Mouse (Mus musculus) hindbrain, embryonic 11.5 days (tissue): Measurements from ENCODE around the gene Herc6. TPM values are rescaled to one million over a fixed set of nuclear protein-coding genes. Genes with fewer than 3 reads are reported as not detected.
A peak's percentile ranks its signal among the peaks of the same experiment; 100 is the strongest.

Experiments used
- ATAC-seq: fragments of 200-750 bp; cut with Nextera tagmentation; 2 replicates; pipeline ENCODE4 v1.8.0; 2017; ENCODE audit warnings: mild to moderate bottlenecking, moderate TSS enrichment, moderate library complexity; ENCODE audit not compliant: low FRiP score
- DNase-seq: peaks from one replicate; pipeline ENCODE4 v3.0.0-alpha.2; 2015; ENCODE audit warnings: low spot score
- H3K27ac ChIP-seq: fragments of 300-500 bp; sonication (generic); 2 replicates; pipeline ENCODE4 v1.5.1; 2014; ENCODE audit warnings: mild to moderate bottlenecking, low read depth, low read length
- H3K27me3 ChIP-seq: fragments of 300-500 bp; sonication (generic); 2 replicates; pipeline ENCODE4 v1.6.1; 2014; ENCODE audit warnings: mild to moderate bottlenecking, low read length, moderate library complexity, mixed read lengths; ENCODE audit not compliant: control insufficient read depth, insufficient read depth
- H3K36me3 ChIP-seq: fragments of 300-500 bp; sonication (generic); 2 replicates; pipeline ENCODE4 v1.6.1; 2014; ENCODE audit warnings: mild to moderate bottlenecking, low read length, moderate library complexity, mixed read lengths; ENCODE audit not compliant: control insufficient read depth, insufficient read depth
- H3K4me1 ChIP-seq: fragments of 300-500 bp; sonication (generic); replicated peaks from 2 replicates; pipeline ENCODE4 v1.6.1; 2014; ENCODE audit warnings: low read length, mixed read lengths; ENCODE audit not compliant: control insufficient read depth, insufficient read depth
- H3K4me2 ChIP-seq: fragments of 300-500 bp; sonication (generic); replicated peaks from 2 replicates; pipeline ENCODE4 v1.6.1; 2014; ENCODE audit warnings: mild to moderate bottlenecking, low read depth, low read length
- H3K4me3 ChIP-seq: fragments of 300-500 bp; sonication (generic); 2 replicates; pipeline ENCODE4 v1.5.1; 2014; ENCODE audit warnings: low read depth, low read length
- H3K9ac ChIP-seq: fragments of 300-500 bp; sonication (generic); 2 replicates; pipeline ENCODE4 v1.6.1; 2014; ENCODE audit warnings: low read depth, low read length
- H3K9me3 ChIP-seq: fragments of 300-500 bp; sonication (generic); 2 replicates; pipeline ENCODE4 v1.6.1; 2016; ENCODE audit warnings: low read length; ENCODE audit not compliant: control insufficient read depth
- WGBS: fragments of 180-500 bp; shearing (Covaris S2); extraction: QIAGEN DNeasy Blood & Tissue Kit; methylation state at CpG from one replicate; pipeline ENCODE4 v1.1.7; 2014; 5-methylcytosine and 5-hydroxymethylcytosine counted together
- polyA plus RNA-seq: library from polyadenylated mRNA; unstranded; fragments of >200 nt; fragmentation: Nextera tagmentation; extraction: Ambion mirVana; gene quantifications from 2 replicates; pipeline ENCODE4 v1.2.1, GENCODE M21; 2014

The Herc6 gene
- polyA plus RNA-seq, 1 experiment from 2014 or later = 1.2 TPM

DNA sequence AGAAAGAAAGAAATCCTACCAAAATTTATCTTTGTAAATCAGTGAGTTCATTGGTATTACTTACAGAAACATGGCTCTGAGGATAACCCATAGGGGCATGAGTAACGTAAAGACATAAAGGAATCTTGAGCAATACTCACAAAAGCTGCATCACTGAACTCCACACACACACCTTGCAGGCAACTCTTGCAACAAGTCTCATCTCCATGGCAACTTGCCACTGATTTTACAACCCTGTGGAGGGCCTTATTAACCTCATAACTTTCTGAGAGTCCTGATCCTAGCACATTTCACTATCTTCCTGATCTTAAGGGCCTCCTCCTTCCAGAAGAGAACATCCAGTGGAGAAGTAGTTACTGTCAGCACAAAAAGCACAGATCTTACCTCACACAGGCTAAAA lies 17.3 kb upstream of the Herc6 start:
- no peaks in the 10 kb centered on the region for H3K9me3 ChIP-seq
- DNase-seq (no peak), ATAC-seq (no peak)
- H3K4me3 ChIP-seq = no peak overlapping the region
- no peaks in the 10 kb centered on the region for H3K36me3 ChIP-seq
- no peak overlapping the region for H3K27ac ChIP-seq
- H3K4me1 ChIP-seq = no peaks in the 10 kb centered on the region
- H3K27me3 ChIP-seq = no peaks in the 10 kb centered on the region
- WGBS = 88% methylated on average over 1 of the region's 1 CpGs
- no peak overlapping the region for H3K9ac ChIP-seq
- H3K4me2 ChIP-seq = no peak overlapping the region

DNA sequence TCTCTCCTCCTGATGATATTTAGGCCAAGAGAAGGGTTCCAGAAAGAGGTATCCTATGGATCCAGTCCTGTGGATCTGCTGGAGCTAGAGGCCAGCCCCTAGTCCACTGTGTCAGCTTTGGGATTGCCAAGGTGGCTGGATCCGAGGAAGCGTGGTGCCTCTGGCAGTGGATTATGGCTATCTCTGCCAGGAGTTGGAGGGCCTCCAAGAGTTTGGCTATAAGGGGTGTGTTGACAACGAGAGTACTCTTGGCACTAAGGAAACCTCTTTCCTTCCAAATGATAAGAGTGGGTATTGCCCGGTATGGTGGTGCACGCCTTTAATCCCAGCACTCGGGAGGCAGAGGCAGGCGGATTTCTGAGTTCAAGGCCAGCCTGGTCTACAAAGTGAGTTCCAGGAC lies 15.3 kb upstream of the Herc6 start:
- H3K9ac ChIP-seq = no peak overlapping the region
- 93% methylated on average over 7 of the region's 7 CpGs for WGBS
- no peak for ATAC-seq
- no peaks in the 10 kb centered on the region for H3K4me1 ChIP-seq
- H3K27me3 ChIP-seq = no peaks in the 10 kb centered on the region
- no peaks in the 10 kb centered on the region for H3K9me3 ChIP-seq
- no peak for DNase-seq
- no peak overlapping the region for H3K27ac ChIP-seq
- no peak overlapping the region for H3K4me2 ChIP-seq
- no peaks in the 10 kb centered on the region for H3K36me3 ChIP-seq
- no peak overlapping the region for H3K4me3 ChIP-seq

DNA sequence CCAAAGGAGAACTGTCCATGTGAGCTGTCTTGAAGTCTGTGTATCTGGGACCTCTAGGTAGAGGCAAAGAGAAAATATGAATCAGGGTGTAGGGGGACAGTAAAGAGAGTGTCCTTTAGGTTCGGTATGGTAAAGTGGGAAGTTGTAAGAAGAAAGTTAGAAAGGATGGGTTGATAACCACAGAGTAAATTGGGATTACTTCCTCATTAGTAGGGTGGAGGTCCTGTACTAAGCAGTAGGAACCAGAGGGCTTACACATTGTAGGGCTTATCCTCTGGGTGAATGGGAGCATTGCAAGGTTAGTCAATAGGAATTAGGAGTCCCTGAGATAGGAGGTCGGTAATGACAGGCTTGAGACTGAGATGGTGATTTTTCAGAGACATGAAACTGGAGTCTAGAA lies 13.2 kb upstream of the Herc6 start:
- 89% methylated on average over 2 of the region's 2 CpGs for WGBS
- DNase-seq (no peak), ATAC-seq (no peak)
- no peaks in the 10 kb centered on the region for H3K27me3 ChIP-seq
- no peaks in the 10 kb centered on the region for H3K4me1 ChIP-seq
- no peak overlapping the region for H3K27ac ChIP-seq
- H3K9me3 ChIP-seq = no peaks in the 10 kb centered on the region
- H3K4me3 ChIP-seq = no peak overlapping the region
- no peak overlapping the region for H3K9ac ChIP-seq
- H3K36me3 ChIP-seq = no peaks in the 10 kb centered on the region
- H3K4me2 ChIP-seq = no peak overlapping the region

DNA sequence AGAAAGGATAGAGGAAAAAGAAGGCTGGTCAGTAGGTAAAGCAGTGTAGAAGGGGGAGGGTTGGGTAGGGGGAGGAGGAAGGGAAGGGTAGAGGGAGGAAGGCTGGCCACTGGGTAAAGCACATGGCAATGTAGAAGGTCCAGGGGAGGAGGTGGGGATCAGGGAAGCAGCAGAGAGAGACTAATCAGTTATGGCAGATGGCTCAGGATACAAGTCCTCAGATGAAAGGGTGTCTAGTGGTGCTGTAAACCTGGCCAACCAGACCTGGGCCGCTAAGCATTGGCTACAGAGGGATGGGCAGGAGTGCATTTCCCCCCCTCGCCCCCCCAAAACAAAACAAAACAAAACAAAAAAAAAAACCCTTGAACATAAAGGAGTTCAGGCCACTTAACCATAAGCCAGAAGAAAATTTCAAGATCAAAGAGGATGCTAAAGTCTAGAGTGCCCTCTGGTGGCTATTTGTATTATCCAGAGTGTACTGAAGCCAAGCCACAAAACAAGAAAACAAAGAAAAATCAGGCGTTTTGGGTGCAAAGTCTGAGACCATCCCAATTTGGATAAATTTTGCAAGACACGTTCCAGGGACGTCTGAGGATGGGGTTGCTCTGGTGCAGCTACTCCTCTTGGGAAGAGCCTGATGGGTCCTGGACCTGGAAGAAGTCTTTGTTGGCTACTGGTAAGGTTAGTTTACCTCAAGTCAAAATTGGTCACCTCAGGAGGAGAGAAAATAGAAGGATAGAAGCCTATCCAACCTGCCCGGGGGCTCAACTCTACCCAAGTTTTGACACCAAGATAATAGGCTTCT lies 10.4 kb upstream of the Herc6 start:
- Histone ChIP-seq H3K4me1 (no peaks in the 10 kb centered on the region), H3K27ac (no peak overlapping the region), H3K36me3 (no peaks in the 10 kb centered on the region), H3K9me3 (no peaks in the 10 kb centered on the region), H3K4me3 (no peak overlapping the region), H3K9ac (no peak overlapping the region), H3K27me3 (no peaks in the 10 kb centered on the region), H3K4me2 (no peak overlapping the region)
- peak; percentile 81 for DNase-seq
- peak; percentile 81 for ATAC-seq
- WGBS = 16% methylated on average over 6 of the region's 6 CpGs

DNA sequence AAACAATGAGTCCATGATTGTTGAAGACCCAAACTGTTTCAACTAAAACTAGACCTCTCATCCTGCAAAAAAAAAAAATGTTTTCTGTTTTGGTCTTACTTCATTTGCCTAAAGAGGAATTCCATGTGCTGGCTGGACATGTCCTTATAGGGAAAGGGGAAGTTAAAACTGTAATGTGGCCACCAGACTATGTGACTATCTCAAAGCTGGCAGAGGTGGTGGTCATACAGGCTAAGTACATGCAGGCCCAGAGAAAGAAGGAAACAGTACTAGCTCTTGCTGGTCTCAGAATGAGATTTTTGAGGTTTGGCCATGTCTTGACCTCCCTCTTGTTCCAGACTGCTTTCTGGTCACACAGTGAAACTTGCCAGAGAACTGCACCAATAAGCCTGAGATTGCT lies 9.2 kb upstream of the Herc6 start:
- no peak overlapping the region for H3K4me3 ChIP-seq
- no peak for ATAC-seq
- H3K4me1 ChIP-seq = no peaks in the 10 kb centered on the region
- no peak overlapping the region for H3K4me2 ChIP-seq
- H3K36me3 ChIP-seq = no peaks in the 10 kb centered on the region
- no peak overlapping the region for H3K27ac ChIP-seq
- H3K27me3 ChIP-seq = no peaks in the 10 kb centered on the region
- DNase-seq = no peak
- no peaks in the 10 kb centered on the region for H3K9me3 ChIP-seq
- no peak overlapping the region for H3K9ac ChIP-seq

DNA sequence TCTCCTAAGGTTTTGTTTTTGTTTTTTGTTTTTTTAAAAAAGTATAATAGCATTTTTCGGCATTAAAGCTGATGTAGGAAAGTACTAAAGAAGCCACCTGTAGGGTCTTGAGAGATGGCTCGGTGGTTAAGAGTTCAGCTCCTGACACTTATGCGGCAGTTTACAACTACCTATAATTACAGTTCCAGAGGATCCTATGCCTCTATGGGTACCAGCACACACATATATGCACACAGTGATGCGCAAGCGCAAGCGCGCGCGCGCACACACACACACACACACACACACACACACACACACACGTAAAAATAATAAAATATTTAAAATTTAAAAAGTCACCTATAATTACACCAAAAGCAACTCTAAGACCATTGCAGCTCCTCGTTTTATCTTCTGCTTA lies 795 bp downstream of the Herc6 start:
- no peak for ATAC-seq

DNA sequence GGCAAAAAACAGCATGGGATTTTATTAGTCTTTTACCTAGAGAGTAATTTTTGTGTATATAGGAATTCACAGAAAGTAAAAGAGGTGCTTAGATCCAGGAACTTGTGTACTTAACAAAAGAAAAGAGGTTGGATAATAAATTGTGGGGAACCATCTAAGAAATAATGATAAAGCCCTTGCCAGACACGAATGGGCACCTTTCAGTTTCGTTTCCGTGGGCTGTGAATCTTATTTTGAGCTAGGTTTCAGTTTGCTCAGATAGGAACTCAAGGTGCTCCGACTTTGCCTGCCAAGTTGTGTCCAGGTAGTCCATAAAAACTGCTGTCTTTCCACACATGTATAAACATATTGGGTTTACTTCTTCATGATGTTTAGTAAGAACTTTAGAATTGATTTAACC lies 1.6 kb downstream of the Herc6 start:
- DNase-seq (no peak), ATAC-seq (no peak)
- no peak overlapping the region for H3K4me3 ChIP-seq
- no peaks in the 10 kb centered on the region for H3K27me3 ChIP-seq
- no peaks in the 10 kb centered on the region for H3K9me3 ChIP-seq
- H3K27ac ChIP-seq = no peak overlapping the region
- no peaks in the 10 kb centered on the region for H3K4me1 ChIP-seq
- 84% methylated on average over 4 of the region's 4 CpGs for WGBS
- no peaks in the 10 kb centered on the region for H3K36me3 ChIP-seq
- H3K9ac ChIP-seq = no peak overlapping the region
- H3K4me2 ChIP-seq = no peak overlapping the region

More for the DNA sequence above, 795 bp downstream of the Herc6 start:
- no peaks in the 10 kb centered on the region for H3K4me1 ChIP-seq
- H3K4me3 ChIP-seq = no peak overlapping the region
- H3K4me2 ChIP-seq = no peak overlapping the region
- no peaks in the 10 kb centered on the region for H3K27me3 ChIP-seq
- H3K9ac ChIP-seq = no peak overlapping the region
- DNase-seq = no peak
- no peaks in the 10 kb centered on the region for H3K36me3 ChIP-seq
- no peak overlapping the region for H3K27ac ChIP-seq
- no peaks in the 10 kb centered on the region for H3K9me3 ChIP-seq
- 89% methylated on average over 12 of the region's 12 CpGs for WGBS

DNA sequence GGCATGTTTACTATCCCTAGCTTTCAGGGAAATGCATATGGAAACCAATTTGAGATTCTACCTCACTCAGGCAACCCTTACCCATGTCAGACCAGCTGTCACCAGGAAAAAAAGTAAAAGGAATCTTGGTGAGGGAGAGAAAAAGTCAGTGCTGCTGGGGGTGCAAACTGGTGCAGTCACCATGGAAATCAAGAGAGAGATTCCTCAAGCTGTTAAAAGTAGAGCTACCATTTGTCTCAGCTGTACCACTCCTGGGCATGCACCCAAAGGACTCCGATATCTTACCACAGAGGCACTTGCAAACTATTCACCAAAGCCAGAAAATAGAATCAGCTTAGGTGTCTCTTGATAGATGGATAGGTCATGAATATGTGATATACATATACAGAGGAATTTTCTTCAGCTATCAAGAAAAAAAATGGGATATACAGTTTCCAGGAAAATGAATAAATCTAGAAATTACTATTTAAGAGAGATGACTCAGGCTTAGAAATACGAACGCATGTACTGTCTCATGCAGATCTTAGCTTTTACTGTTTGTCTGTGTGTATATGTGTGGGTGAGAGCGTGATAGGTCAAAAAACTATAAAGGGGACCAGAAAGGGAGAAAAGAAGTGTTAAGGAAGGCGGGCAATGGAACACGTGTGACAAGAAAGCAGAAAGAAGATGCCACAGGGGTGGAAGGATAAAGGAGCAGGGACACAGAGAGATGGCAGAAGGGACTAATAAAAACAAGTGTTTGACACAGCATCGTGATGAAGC lies 24.9 kb downstream of the Herc6 start:
- ATAC-seq = no peak

DNA sequence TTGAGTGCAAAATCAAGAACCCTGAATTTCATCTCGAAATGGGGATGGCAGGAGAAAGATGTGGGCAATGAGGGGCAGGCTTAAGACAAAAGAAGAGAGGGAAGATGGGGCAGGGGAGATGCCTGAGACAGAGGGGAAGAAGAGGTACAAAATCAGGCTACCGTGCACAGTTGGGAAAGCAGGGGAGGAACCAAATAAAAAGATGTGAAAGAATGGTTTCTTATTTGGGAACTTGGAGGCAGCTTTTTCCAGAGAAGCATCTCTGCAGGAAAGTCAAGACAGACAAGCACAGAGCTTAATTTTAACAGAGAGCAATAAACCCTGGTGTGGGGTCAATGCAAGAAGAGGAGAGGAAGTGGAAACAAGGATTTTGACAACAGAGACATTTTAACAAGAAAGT lies 27.2 kb downstream of the Herc6 start:
- 82% methylated on average over 2 of the region's 2 CpGs for WGBS
- no peaks in the 10 kb centered on the region for H3K27me3 ChIP-seq
- H3K36me3 ChIP-seq = no peaks in the 10 kb centered on the region
- H3K27ac ChIP-seq = no peak overlapping the region
- no peak for ATAC-seq
- H3K9ac ChIP-seq = no peak overlapping the region
- DNase-seq = no peak
- H3K4me2 ChIP-seq = no peak overlapping the region
- no peaks in the 10 kb centered on the region for H3K4me1 ChIP-seq
- no peak overlapping the region for H3K4me3 ChIP-seq
- H3K9me3 ChIP-seq = no peaks in the 10 kb centered on the region

More for the DNA sequence above, 24.9 kb downstream of the Herc6 start:
- no peak overlapping the region for H3K27ac ChIP-seq
- no peak for DNase-seq
- H3K4me3 ChIP-seq = no peak overlapping the region
- no peak overlapping the region for H3K9ac ChIP-seq
- H3K36me3 ChIP-seq = no peaks in the 10 kb centered on the region
- no peaks in the 10 kb centered on the region for H3K9me3 ChIP-seq
- no peaks in the 10 kb centered on the region for H3K4me1 ChIP-seq
- H3K4me2 ChIP-seq = no peak overlapping the region
- no peaks in the 10 kb centered on the region for H3K27me3 ChIP-seq
- 94% methylated on average over 7 of the region's 7 CpGs for WGBS
